In genomic region chr14:57105111-57105510, GRCm38 (mm10) we compare ENCODE assay signal across 8 mouse cellular contexts. TPM values are rescaled to one million over a fixed set of nuclear protein-coding genes. Genes with fewer than 3 reads are reported as not detected.
DNase-seq lines count a peak whose midpoint lies in the region; ATAC-seq and TF ChIP-seq lines count a peak whose summit lies in the region.

No protein-coding gene starts in this region.

- H3K4me1 ChIP-seq in brown adipose tissue, adult 24 weeks (ENCODE audit: control insufficient read depth, insufficient read depth, insufficient read length, low read length) = no peaks in the 10 kb centered on the region
- H3K4me1 ChIP-seq in hindbrain, embryonic 15.5 days (replicated peaks) = peaks cover 17% of the 10 kb centered on the region
- peaks cover 8% of the 10 kb centered on the region; the same call in 1 of the 2 replicates for H3K4me1 ChIP-seq in midbrain, embryonic 11.5 days (ENCODE audit: control insufficient read depth, insufficient read depth, low read length)

- peaks cover 68% of the 10 kb centered on the region for H3K27me3 ChIP-seq in hindbrain, embryonic 15.5 days
- peaks cover 44% of the 10 kb centered on the region for H3K27me3 ChIP-seq in midbrain, embryonic 11.5 days (ENCODE audit: control insufficient read depth, insufficient read depth, low read length)

- no peak for TF ChIP-seq CTCF in gastrocnemius, adult 2 months (IDR thresholded peaks at IDR 0.05)

- no peak overlapping the region for H3K27ac ChIP-seq in gastrocnemius, adult 2 months
- H3K27ac ChIP-seq in brown adipose tissue, adult 24 weeks (replicated peaks; ENCODE audit: low read depth, low read length) = no peak overlapping the region
- no peak overlapping the region for H3K27ac ChIP-seq in hindbrain, embryonic 15.5 days (replicated peaks)
- H3K27ac ChIP-seq in midbrain, embryonic 11.5 days (ENCODE audit: low read depth, low read length) = no peak overlapping the region

- no peaks in the 10 kb centered on the region for H3K36me3 ChIP-seq in hindbrain, embryonic 15.5 days
- H3K36me3 ChIP-seq in midbrain, embryonic 11.5 days (ENCODE audit: control insufficient read depth, insufficient read depth, low read length) = no peaks in the 10 kb centered on the region

- H3K4me2 ChIP-seq in hindbrain, embryonic 15.5 days = peak overlapping the region; percentile 100
- H3K4me2 ChIP-seq in midbrain, embryonic 11.5 days = peak overlapping the region; percentile 99

- ATAC-seq in hindbrain, embryonic 15.5 days (ENCODE audit: low FRiP score, low read depth) = no peak
- ATAC-seq in midbrain, embryonic 11.5 days (ENCODE audit: low FRiP score) = no peak

- H3K4me3 ChIP-seq in gastrocnemius, adult 2 months = peak overlapping the region; percentile 79
- peak overlapping the region; percentile 61; the same call in 1 of the 2 replicates for H3K4me3 ChIP-seq in brown adipose tissue, adult 24 weeks (ENCODE audit: insufficient read depth, low read depth, low read length)
- peak overlapping the region; percentile 61; the same call in 1 of the 2 replicates for H3K4me3 ChIP-seq in hindbrain, embryonic 15.5 days
- peak overlapping the region; percentile 55; the same call in 1 of the 2 replicates for H3K4me3 ChIP-seq in midbrain, embryonic 11.5 days (ENCODE audit: low read depth, low read length)

- WGBS in hindbrain, embryonic 15.5 days = 8% methylated on average over 14 of the region's 14 CpGs
- WGBS in midbrain, embryonic 11.5 days = 7% methylated on average over 14 of the region's 14 CpGs

- H3K9ac ChIP-seq in hindbrain, embryonic 15.5 days = no peak overlapping the region
- H3K9ac ChIP-seq in midbrain, embryonic 11.5 days (ENCODE audit: low read length) = no peak overlapping the region

- no peak for DNase-seq in gastrocnemius, adult 2 months
- DNase-seq in gastrocnemius, postnatal 36 days = no peak
- peak; percentile 92 for DNase-seq in midbrain, embryonic 11.5 days (ENCODE audit: low spot score, missing footprints)
- no peak for DNase-seq in thymus, postnatal 4 days
- no peak for DNase-seq in left cerebral cortex, postnatal 10 days (ENCODE audit: extremely low spot score in 1 of 2, low spot score in 2 of 2)
- no peak for DNase-seq in gastrocnemius, adult 18-20 months (ENCODE audit: low spot score)

- intact Hi-C loops in gastrocnemius, adult 2 months (cut with DNase I) = no loop called here
- intact Hi-C loops in gastrocnemius, postnatal 36 days (cut with DNase I) = no loop called here
- intact Hi-C loops in left cerebral cortex, postnatal 10 days (cut with DNase I) = loop anchor here (5.0 kb wide), 1 partner anchor 302 kb away; no protein-coding TSS in a partner anchor

- H3K9me3 ChIP-seq in hindbrain, embryonic 15.5 days = no peaks in the 10 kb centered on the region
- no peaks in the 10 kb centered on the region for H3K9me3 ChIP-seq in midbrain, embryonic 11.5 days (ENCODE audit: control insufficient read depth, low read length)

RNA-seq across cellular contexts. Expression of gene Gjb2, which starts 0.6 kb away (rescaled TPM):
- total RNA-seq in gastrocnemius, adult 2 months (2021) = under 1 TPM in 1 of 2 experiments, not detected in 1; 0.28 TPM
- total RNA-seq in gastrocnemius, postnatal 36 days (2021) = under 1 TPM; 0.31 to 0.35 TPM
- polyA plus RNA-seq in brown adipose tissue, adult 24 weeks (2012; ENCODE audit: insufficient read depth, insufficient read length, missing spikeins) = 0.55 TPM in 1 of 2 replicates, not detected in the other
- polyA plus RNA-seq in hindbrain, embryonic 15.5 days (2015; fragmentation: Nextera tagmentation; extraction: Ambion mirVana) = 16.5 and 21.6 TPM in 2 replicates
- 6.7 and 7.5 TPM in 2 replicates for polyA plus RNA-seq in midbrain, embryonic 11.5 days (2014; fragmentation: Nextera tagmentation; extraction: Ambion mirVana)
- 10 to 100 TPM in 1 of 2 experiments, 1 to 10 TPM in 1; 8.4 to 10.7 TPM for total RNA-seq in left cerebral cortex, postnatal 10 days (2021)
- under 1 TPM; 0.11 to 0.83 TPM for total RNA-seq in gastrocnemius, adult 18-20 months (2021)

RNA-seq across cellular contexts. Expression of gene Gm4491, which starts 10.6 kb away (rescaled TPM):
- total RNA-seq in gastrocnemius, adult 2 months (2021) = not detected
- not detected for total RNA-seq in gastrocnemius, postnatal 36 days (2021)
- not detected in 2 replicates for polyA plus RNA-seq in brown adipose tissue, adult 24 weeks (2012; ENCODE audit: insufficient read depth, insufficient read length, missing spikeins)
- polyA plus RNA-seq in hindbrain, embryonic 15.5 days (2015; fragmentation: Nextera tagmentation; extraction: Ambion mirVana) = 0.26 TPM in 1 of 2 replicates, not detected in the other
- not detected in 2 replicates for polyA plus RNA-seq in midbrain, embryonic 11.5 days (2014; fragmentation: Nextera tagmentation; extraction: Ambion mirVana)
- total RNA-seq in left cerebral cortex, postnatal 10 days (2021) = under 1 TPM in 1 of 2 experiments, not detected in 1; 0.94 TPM
- total RNA-seq in gastrocnemius, adult 18-20 months (2021) = not detected

RNA-seq across cellular contexts. Expression of gene Gjb6, which starts 28.3 kb away (rescaled TPM):
- total RNA-seq in gastrocnemius, adult 2 months (2021) = not detected
- not detected for total RNA-seq in gastrocnemius, postnatal 36 days (2021)
- not detected in 2 replicates for polyA plus RNA-seq in brown adipose tissue, adult 24 weeks (2012; ENCODE audit: insufficient read depth, insufficient read length, missing spikeins)
- polyA plus RNA-seq in hindbrain, embryonic 15.5 days (2015; fragmentation: Nextera tagmentation; extraction: Ambion mirVana) = 21.0 and 27.7 TPM in 2 replicates
- 2.9 and 3.0 TPM in 2 replicates for polyA plus RNA-seq in midbrain, embryonic 11.5 days (2014; fragmentation: Nextera tagmentation; extraction: Ambion mirVana)
- total RNA-seq in left cerebral cortex, postnatal 10 days (2021) = 10 to 100 TPM; 23.8 to 53.7 TPM
- total RNA-seq in gastrocnemius, adult 18-20 months (2021) = not detected

RNA-seq across cellular contexts. Expression of gene Gja3, which starts 47.2 kb away (rescaled TPM):
- under 1 TPM; 0.25 to 0.54 TPM for total RNA-seq in gastrocnemius, adult 2 months (2021)
- total RNA-seq in gastrocnemius, postnatal 36 days (2021) = under 1 TPM in 1 of 2 experiments, not detected in 1; 0.12 TPM
- polyA plus RNA-seq in brown adipose tissue, adult 24 weeks (2012; ENCODE audit: insufficient read depth, insufficient read length, missing spikeins) = not detected in 2 replicates
- polyA plus RNA-seq in hindbrain, embryonic 15.5 days (2015; fragmentation: Nextera tagmentation; extraction: Ambion mirVana) = 0.21 and 0.90 TPM in 2 replicates
- polyA plus RNA-seq in midbrain, embryonic 11.5 days (2014; fragmentation: Nextera tagmentation; extraction: Ambion mirVana) = 0.44 TPM in 1 of 2 replicates, not detected in the other
- under 1 TPM; 0.61 to 0.71 TPM for total RNA-seq in left cerebral cortex, postnatal 10 days (2021)
- total RNA-seq in gastrocnemius, adult 18-20 months (2021) = not detected

Comparison
In these comparisons a context has a peak if more than half of its experiments do, and no peak if none do; other contexts are left out.
1. RNA of gene Gjb2, which starts 0.6 kb away (total RNA-seq): 8.4 to 10.7 TPM in left cerebral cortex, postnatal 10 days; 0.11 to 0.83 TPM in gastrocnemius, adult 18-20 months, 0.31 to 0.35 TPM in gastrocnemius, postnatal 36 days and 0.28 TPM in gastrocnemius, adult 2 months; every median in the first group is over 4 times any median in the second.
2. RNA of gene Gjb6, which starts 28.3 kb away (total RNA-seq): 23.8 to 53.7 TPM in left cerebral cortex, postnatal 10 days; not detected in gastrocnemius, adult 18-20 months, not detected in gastrocnemius, adult 2 months and not detected in gastrocnemius, postnatal 36 days; every median in the first group is over 10 times any median in the second.
3. Peak in every context shown above with its lines, with median percentiles within 50 percentile points of each other: H3K4me3 ChIP-seq.